Mouse (Mus musculus) lung, postnatal 0 days (tissue): ENCODE measurements around the gene Vps52.

Experiments used
- CTCF ChIP-seq: IDR thresholded peaks from 2 replicates; pipeline ENCODE4 v1.5.1; 2016; ENCODE audit warnings: antibody characterized with exemption, mild to moderate bottlenecking
- EP300 ChIP-seq: IDR thresholded peaks from 2 replicates; pipeline ENCODE4 v1.6.1; 2016; ENCODE audit warnings: antibody characterized with exemption, mild to moderate bottlenecking, control low read depth

DNA sequence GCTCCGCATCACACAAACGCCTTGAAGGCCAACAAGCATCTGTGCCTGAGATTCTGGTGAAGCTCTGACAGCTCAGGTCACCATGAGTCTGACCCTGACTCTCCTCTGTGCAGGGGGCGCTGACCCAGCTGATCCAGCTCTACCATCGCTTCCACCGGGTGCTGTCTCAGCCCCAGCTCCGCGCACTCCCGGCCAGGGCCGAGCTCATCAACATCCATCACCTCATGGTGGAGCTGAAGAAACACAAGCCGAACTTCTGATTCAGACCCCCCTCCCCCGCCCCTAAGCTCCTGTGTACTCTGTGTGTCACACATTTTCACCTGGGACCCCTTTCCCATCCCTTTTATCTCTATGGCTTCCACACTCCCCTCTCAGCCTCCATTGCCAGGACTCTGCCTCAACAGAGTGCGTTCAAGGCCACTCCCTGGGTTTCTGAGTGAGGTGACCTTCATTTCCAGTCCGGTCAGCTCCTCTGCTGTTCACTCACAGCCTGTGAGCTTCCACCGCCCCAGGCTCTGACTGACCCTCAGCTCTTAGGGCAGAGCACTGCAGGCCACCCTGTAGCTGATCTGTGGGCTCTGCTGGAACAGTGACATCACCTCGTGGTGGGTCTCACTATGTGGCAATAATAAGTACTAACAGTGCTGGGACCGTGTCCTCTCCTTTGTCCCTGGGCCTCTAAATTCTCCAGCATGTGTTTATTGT, 10.4 kb downstream of the Vps52 start:
- TF ChIP-seq CTCF: no peak
- TF ChIP-seq EP300: no peak
